Mouse (Mus musculus): ENCODE data around the gene Fat4.

Fat4 gene

GRCm38 (mm10) chr3:38886890-38887355 is at the start of gene Fat4:
TSS of gene Fat4 (plus strand) at chr3:38886940.
- peak in 1 of 2 experiments; percentile 6 for DNase-seq

GRCm38 (mm10) chr3:38839438-38839837 is 47.3 kb upstream of the Fat4 start:
- no peak for DNase-seq

DNA sequence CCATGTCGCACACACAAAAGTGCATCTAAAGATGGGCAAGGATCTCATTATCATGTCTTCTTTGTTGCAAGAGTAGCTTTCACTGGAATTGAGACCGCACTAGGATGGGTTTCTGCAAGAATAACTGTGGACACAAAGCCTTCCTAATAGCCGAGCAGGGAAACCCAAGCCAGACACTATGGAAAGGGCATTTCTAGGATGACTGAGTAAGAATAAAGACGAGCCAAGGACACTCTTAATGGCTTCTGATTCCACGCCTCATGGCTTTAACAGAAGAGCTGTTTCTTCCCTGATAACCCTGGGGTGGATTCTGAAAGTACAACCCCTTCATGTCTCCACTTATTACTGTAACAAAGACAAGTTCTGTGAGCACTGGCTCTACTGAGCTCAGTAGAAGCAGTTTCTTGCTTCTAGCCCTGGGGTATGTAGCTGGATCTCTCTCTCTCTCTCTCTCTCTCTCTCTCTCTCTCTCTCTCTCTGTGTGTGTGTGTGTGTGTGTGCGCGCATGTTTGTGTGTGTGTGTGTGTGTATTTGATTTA is 43.7 kb upstream of the Fat4 start:
- no peak for DNase-seq

DNA sequence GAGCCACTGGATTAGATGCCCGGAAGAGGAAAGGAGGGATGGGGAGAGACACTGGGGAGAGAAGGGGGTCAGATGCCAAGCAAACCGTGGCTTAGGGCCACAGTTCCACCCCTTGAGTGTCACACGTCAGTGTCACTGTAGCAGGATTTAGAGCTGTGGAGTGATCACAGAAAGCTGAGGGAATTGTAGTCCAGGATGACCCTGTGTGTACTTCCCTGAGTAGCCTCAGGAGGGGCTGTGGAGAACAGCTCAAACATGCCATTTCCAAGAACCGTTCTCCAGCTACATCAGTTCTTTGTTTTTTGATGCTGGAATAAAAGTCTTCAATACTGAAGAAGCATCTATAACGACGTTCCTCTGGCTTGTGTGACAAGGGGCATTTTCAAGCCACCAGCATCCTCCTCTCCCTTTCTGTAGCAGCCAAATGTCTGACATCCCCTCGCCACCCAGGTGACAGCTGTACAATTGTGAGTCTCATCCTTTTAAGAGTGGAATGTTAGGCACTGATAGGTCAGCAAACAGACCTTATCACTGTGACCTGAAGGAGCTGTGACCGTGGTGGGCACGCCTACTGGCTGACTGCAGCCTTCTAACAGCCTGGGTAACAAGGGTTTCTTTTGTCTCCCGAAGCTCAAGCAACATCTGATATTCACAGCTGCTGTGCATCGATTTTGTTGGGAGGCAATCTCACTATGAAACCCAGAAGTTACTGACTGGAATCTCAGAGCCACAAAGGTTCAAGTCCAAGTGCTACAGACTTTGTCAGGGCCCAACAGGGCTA is 39.9 kb upstream of the Fat4 start:
- no peak for DNase-seq

- no peak for DNase-seq
Observed at GRCm38 (mm10) chr3:38849077-38849476, 37.7 kb upstream of the Fat4 start.

DNA sequence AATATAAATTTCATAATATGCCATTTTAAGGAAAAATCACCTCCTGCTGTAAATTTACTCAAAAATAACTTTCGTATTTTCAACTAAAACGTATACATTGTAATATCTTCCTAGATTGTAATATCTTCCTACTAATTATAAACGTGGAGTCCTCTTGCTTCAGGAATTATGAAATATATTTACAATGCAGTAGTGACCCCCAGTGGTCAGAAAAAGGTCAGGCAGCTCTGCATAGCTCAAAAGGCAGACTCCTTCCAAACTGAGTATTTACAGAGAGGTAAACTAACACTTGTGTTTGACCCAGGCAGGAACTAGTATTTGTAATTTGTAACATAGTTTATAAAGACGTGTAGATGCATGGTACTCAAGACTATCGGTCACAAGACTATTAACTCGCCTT is 37.2 kb upstream of the Fat4 start:
- peak; percentile 31 to 57 for DNase-seq

GRCm38 (mm10) chr3:38853650-38854049 is 33.1 kb upstream of the Fat4 start:
- DNase-seq, result no peak

- no peak for DNase-seq
Observed at GRCm38 (mm10) chr3:38860683-38861082, 26.1 kb upstream of the Fat4 start.

- no peak for DNase-seq
Observed at GRCm38 (mm10) chr3:38871291-38871690, 15.4 kb upstream of the Fat4 start.

DNA sequence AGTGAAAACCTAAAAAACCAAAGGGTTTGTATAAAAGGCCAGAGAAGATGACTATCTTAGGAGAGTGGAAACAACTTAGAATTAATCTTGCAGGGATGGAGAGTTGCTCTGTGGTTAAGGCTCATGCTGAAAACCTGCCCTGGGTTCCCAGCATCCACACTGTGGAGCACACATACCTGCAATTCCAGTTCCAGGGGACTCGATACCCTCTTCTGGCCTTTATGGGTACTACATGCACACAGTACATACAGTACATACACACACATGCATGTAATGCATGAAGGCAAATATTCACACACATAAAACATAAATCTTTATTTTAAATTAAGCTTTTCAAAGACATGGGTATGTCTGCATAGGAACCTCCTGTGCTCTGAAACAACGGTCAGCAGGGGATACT is 10.9 kb upstream of the Fat4 start:
- DNase-seq, result no peak

DNA sequence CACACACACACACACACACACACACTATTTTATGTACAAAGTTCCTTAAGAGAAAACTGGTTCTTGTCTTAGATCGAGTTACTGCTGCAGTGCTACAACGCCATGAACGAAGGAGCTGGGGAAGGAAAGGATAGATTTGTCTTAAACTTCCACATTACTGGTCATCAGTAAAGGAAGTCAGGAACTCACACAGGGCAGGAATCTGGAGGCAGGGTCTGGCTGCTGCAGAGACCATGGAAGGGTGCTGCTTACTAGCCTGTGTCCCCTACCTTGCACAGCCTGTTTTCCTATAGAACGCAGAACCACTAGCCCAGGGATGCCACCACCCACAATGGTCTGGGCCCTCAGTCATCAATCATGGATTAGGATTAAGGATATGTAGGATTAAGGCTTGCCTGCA is 10.0 kb upstream of the Fat4 start:
- DNase-seq, result no peak

GRCm38 (mm10) chr3:38882778-38883177 is 4.0 kb upstream of the Fat4 start:
- DNase-seq, result peak; percentile 24 to 46

- no peak for DNase-seq
Observed at GRCm38 (mm10) chr3:38883676-38884075, 3.1 kb upstream of the Fat4 start.

DNA sequence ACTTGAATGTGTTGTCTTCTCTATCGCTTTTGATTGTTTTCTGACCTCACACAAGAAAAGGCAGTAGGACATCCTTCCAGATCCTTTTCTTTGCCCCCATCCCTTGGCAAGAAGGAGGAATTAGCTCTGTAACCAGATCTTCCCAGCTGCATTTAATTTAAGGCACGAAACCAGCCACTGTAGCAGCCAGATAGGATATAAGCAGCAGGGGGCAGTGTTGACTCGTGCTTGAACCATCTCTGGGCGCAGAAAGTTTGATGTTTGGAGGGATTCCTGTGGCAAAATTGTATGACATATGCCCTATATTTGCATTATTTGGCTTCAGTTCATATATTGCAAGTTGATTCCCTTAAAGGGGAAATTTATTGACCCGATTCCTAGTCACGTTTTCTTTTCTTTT is 2.5 kb upstream of the Fat4 start:
- peak; percentile 64 to 79 for DNase-seq

- peak in 1 of 2 experiments; percentile 8 for DNase-seq
Observed at GRCm38 (mm10) chr3:38884919-38885418, 1.8 kb upstream of the Fat4 start.

DNA sequence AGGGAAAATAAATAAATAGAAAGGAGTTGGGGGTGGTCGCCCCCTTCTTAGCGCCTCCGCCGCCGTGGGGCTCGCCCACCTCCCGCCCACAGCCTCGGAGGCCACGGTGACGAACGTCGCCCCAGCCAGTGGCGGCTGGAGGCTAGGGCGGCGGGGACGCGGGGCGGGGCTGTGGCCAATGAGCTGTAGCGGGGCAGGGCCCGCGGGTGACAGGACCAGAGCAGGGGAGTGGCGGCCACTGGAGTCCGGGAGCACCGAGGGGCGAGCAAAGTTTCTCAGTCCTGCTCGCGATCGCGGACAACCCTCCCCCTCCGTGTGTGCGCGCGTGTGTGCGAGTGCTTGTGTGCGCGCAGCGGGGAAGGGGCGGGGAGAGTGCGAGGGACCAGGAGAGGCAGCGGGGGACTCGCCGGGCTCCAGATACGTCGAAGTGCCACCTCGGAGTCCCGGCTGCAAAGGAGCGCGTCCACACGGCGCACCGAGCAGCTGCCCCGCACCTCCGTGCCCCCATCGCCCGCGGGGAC is 1.2 kb upstream of the Fat4 start:
- DNase-seq, result peak; percentile 49 to 63

- DNase-seq, result peak; percentile 18 to 26
Observed at GRCm38 (mm10) chr3:38886061-38886821, 499 bp upstream of the Fat4 start.

GRCm38 (mm10) chr3:38887381-38887991 is 746 bp downstream of the Fat4 start:
- peak; percentile 37 to 47 for DNase-seq

- peak; percentile 80 to 81 for DNase-seq
Observed at GRCm38 (mm10) chr3:38888111-38888510, 1.4 kb downstream of the Fat4 start.

DNA sequence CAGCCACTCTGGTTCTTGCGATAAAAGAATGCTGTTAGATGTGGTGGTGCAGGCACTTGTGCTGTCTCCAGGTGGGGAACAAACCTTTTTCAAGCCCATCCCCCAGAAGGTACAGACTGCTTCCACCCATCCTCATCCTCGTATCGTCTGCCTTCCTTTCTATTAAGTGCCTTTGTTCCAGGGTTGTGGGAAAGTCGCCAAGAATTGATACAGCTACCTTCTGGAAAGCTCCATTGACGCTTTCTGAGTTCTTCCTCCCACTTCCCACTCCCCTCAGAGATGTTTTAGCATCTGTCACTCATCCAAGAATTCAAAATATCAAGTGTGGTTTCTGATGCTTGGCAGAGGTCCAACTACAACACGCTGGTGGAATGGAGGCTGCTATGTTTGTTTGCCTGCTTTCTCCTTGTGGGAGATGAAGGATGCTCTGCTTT is 6.1 kb downstream of the Fat4 start:
- DNase-seq, result no peak

DNA sequence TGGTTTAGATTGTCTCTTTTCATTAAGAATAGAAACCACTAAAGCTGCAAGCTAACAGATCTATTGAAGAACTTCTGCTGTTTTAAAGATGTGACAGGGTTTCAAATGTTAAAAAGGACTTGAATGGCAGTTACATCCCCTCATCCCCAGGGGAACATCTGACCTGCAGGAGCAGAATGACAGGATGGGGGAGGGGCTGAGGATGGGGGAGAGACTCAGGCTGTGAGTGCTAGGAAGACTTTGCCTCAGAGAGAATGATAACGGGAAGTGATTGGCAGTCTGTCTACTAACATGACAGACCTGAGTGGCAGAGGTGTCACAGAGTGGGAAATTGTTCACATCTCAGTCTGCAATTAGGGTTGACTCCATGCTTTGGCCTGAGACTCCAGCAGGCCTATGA is 14.1 kb downstream of the Fat4 start:
- no peak for DNase-seq

DNA sequence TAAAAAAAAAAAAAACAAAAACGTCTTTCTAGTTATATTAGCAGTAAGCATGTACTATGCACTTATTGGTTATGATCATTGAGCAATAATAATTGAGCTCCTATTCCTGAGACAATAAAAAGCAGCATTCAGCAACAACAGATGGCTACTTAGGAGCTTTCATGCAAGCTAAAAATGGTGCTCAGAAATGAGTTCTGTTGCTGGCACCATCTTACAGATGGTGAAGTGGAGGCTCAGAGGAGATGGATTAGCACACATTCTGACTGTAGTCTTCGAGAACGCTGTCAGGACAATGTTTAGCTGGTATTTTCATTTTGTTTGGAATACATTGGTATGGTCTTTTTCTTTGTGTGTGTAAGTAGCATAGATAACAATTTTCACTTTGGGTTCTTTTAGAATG is 20.1 kb downstream of the Fat4 start:
- no peak for DNase-seq

Data from cerebellum, postnatal 36 days (tissue).